Mouse (Mus musculus): ENCODE results near the gene Msi2. TPM values are rescaled to one million over a fixed set of nuclear protein-coding genes. Genes with fewer than 3 reads are reported as not detected.

The Msi2 gene
- total and polyA plus RNA-seq, 3 experiments, result 36.5 to 197 (median 144) TPM

GRCm38 (mm10) chr11:88598150-88598847, 120.0 kb downstream of the Msi2 start:
- H3K36me3 ChIP-seq (replicated peaks), result peaks cover 76% of the 10 kb centered on the region
- TF ChIP-seq GATA2 (IDR thresholded peaks at IDR 0.05; ENCODE audit: borderline replicate concordance, low read depth, low read length) (no peak), POLR2AphosphoS5 (IDR thresholded peaks at IDR 0.05; ENCODE audit: insufficient replicate concordance, low read depth, low read length) (no peak), TAL1 (conservative IDR thresholded peaks at IDR 0.05; ENCODE audit: low read depth, low read length) (no peak), GATA1 (IDR thresholded peaks at IDR 0.05; ENCODE audit: borderline replicate concordance, low read length) (no peak)
- no peak for DNase-seq (ENCODE audit: low spot score)
- H3K4me3 ChIP-seq (ENCODE audit: low read depth, low read length), result no peak overlapping the region
- no peak for ATAC-seq (ENCODE audit: extremely low read depth, insufficient number of reproducible peaks, low FRiP score, poor library complexity, severe bottlenecking)
- H3K4me1 ChIP-seq (ENCODE audit: insufficient read depth, low read depth, low read length), result peaks cover 60% of the 10 kb centered on the region
- H3K9me3 ChIP-seq (replicated peaks), result no peaks in the 10 kb centered on the region
- no peaks in the 10 kb centered on the region for H3K27me3 ChIP-seq (ENCODE audit: insufficient read depth, low read length)

GRCm38 (mm10) chr11:88595616-88596015, 122.7 kb downstream of the Msi2 start:
- Histone ChIP-seq H3K9me3 (replicated peaks) (no peaks in the 10 kb centered on the region), H3K36me3 (replicated peaks) (peaks cover 71% of the 10 kb centered on the region), H3K4me1 (ENCODE audit: insufficient read depth, low read depth, low read length) (peaks cover 43% of the 10 kb centered on the region), H3K4me3 (ENCODE audit: low read depth, low read length) (no peak overlapping the region), H3K27me3 (ENCODE audit: insufficient read depth, low read length) (no peaks in the 10 kb centered on the region)
- no peak for DNase-seq (ENCODE audit: low spot score)
- TF ChIP-seq TAL1 (conservative IDR thresholded peaks at IDR 0.05; ENCODE audit: low read depth, low read length) (no peak), CTCF (IDR thresholded peaks at IDR 0.05; ENCODE audit: low read depth, low read length) (no peak), GATA1 (IDR thresholded peaks at IDR 0.05; ENCODE audit: borderline replicate concordance, low read length) (no peak), GATA2 (IDR thresholded peaks at IDR 0.05; ENCODE audit: borderline replicate concordance, low read depth, low read length) (no peak), POLR2AphosphoS5 (IDR thresholded peaks at IDR 0.05; ENCODE audit: insufficient replicate concordance, low read depth, low read length) (no peak)
- no peak for ATAC-seq (ENCODE audit: extremely low read depth, insufficient number of reproducible peaks, low FRiP score, poor library complexity, severe bottlenecking)

- H3K4me3 ChIP-seq (ENCODE audit: low read depth, low read length), result no peak overlapping the region
- peaks cover 37% of the 10 kb centered on the region for H3K4me1 ChIP-seq (ENCODE audit: insufficient read depth, low read depth, low read length)
- H3K9me3 ChIP-seq (replicated peaks), result no peaks in the 10 kb centered on the region
- TF ChIP-seq GATA1 (IDR thresholded peaks at IDR 0.05; ENCODE audit: borderline replicate concordance, low read length) (no peak), CTCF (IDR thresholded peaks at IDR 0.05; ENCODE audit: low read depth, low read length) (no peak), POLR2AphosphoS5 (IDR thresholded peaks at IDR 0.05; ENCODE audit: insufficient replicate concordance, low read depth, low read length) (no peak), GATA2 (IDR thresholded peaks at IDR 0.05; ENCODE audit: borderline replicate concordance, low read depth, low read length) (no peak)
- H3K36me3 ChIP-seq (replicated peaks), result peaks cover 72% of the 10 kb centered on the region
- no peak for DNase-seq (ENCODE audit: low spot score)
- ATAC-seq (ENCODE audit: extremely low read depth, insufficient number of reproducible peaks, low FRiP score, poor library complexity, severe bottlenecking), result no peak
- H3K27me3 ChIP-seq (ENCODE audit: insufficient read depth, low read length), result no peaks in the 10 kb centered on the region
Observed at GRCm38 (mm10) chr11:88594804-88595611, 123.3 kb downstream of the Msi2 start.

- H3K9me3 ChIP-seq (replicated peaks), result no peaks in the 10 kb centered on the region
- TF ChIP-seq GATA1 (IDR thresholded peaks at IDR 0.05; ENCODE audit: borderline replicate concordance, low read length) (no peak), POLR2AphosphoS5 (IDR thresholded peaks at IDR 0.05; ENCODE audit: insufficient replicate concordance, low read depth, low read length) (no peak), GATA2 (IDR thresholded peaks at IDR 0.05; ENCODE audit: borderline replicate concordance, low read depth, low read length) (no peak), TAL1 (conservative IDR thresholded peaks at IDR 0.05; ENCODE audit: low read depth, low read length) (no peak), CTCF (IDR thresholded peaks at IDR 0.05; ENCODE audit: low read depth, low read length) (no peak)
- DNase-seq (ENCODE audit: low spot score) (no peak), ATAC-seq (ENCODE audit: extremely low read depth, insufficient number of reproducible peaks, low FRiP score, poor library complexity, severe bottlenecking) (no peak)
- peaks cover 27% of the 10 kb centered on the region for H3K4me1 ChIP-seq (ENCODE audit: insufficient read depth, low read depth, low read length)
- H3K4me3 ChIP-seq (ENCODE audit: low read depth, low read length), result no peak overlapping the region
- H3K27me3 ChIP-seq (ENCODE audit: insufficient read depth, low read length), result no peaks in the 10 kb centered on the region
- H3K36me3 ChIP-seq (replicated peaks), result peaks cover 82% of the 10 kb centered on the region
Observed at GRCm38 (mm10) chr11:88594010-88594409, 124.3 kb downstream of the Msi2 start.

GRCm38 (mm10) chr11:88592099-88592498, 126.2 kb downstream of the Msi2 start:
- DNase-seq (ENCODE audit: low spot score), result no peak
- Histone ChIP-seq H3K9me3 (replicated peaks) (no peaks in the 10 kb centered on the region), H3K27me3 (ENCODE audit: insufficient read depth, low read length) (no peaks in the 10 kb centered on the region), H3K4me3 (ENCODE audit: low read depth, low read length) (no peak overlapping the region), H3K4me1 (ENCODE audit: insufficient read depth, low read depth, low read length) (peaks cover 14% of the 10 kb centered on the region; the same call in 1 of the 2 replicates), H3K36me3 (replicated peaks) (peaks cover 87% of the 10 kb centered on the region)
- ATAC-seq (ENCODE audit: extremely low read depth, insufficient number of reproducible peaks, low FRiP score, poor library complexity, severe bottlenecking), result no peak
- TF ChIP-seq GATA1 (IDR thresholded peaks at IDR 0.05; ENCODE audit: borderline replicate concordance, low read length) (no peak), GATA2 (IDR thresholded peaks at IDR 0.05; ENCODE audit: borderline replicate concordance, low read depth, low read length) (no peak), TAL1 (conservative IDR thresholded peaks at IDR 0.05; ENCODE audit: low read depth, low read length) (no peak)

GRCm38 (mm10) chr11:88590647-88591046, 127.7 kb downstream of the Msi2 start:
- ATAC-seq (ENCODE audit: extremely low read depth, insufficient number of reproducible peaks, low FRiP score, poor library complexity, severe bottlenecking) (no peak), DNase-seq (ENCODE audit: low spot score) (no peak)
- Histone ChIP-seq H3K9me3 (replicated peaks) (no peaks in the 10 kb centered on the region), H3K4me3 (ENCODE audit: low read depth, low read length) (no peak overlapping the region), H3K27me3 (ENCODE audit: insufficient read depth, low read length) (no peaks in the 10 kb centered on the region), H3K4me1 (ENCODE audit: insufficient read depth, low read depth, low read length) (peaks cover 19% of the 10 kb centered on the region), H3K36me3 (replicated peaks) (peaks cover 86% of the 10 kb centered on the region)
- TF ChIP-seq GATA2 (IDR thresholded peaks at IDR 0.05; ENCODE audit: borderline replicate concordance, low read depth, low read length) (no peak), GATA1 (IDR thresholded peaks at IDR 0.05; ENCODE audit: borderline replicate concordance, low read length) (no peak), TAL1 (conservative IDR thresholded peaks at IDR 0.05; ENCODE audit: low read depth, low read length) (no peak), CTCF (IDR thresholded peaks at IDR 0.05; ENCODE audit: low read depth, low read length) (no peak), POLR2AphosphoS5 (IDR thresholded peaks at IDR 0.05; ENCODE audit: insufficient replicate concordance, low read depth, low read length) (no peak)
